Mouse (Mus musculus): ENCODE results near the gene Susd1.

Susd1 gene

GRCm38 (mm10) chr4:59434039-59434438, 4.4 kb downstream of the Susd1 start:
- DNase-seq (ENCODE audit: low spot score in 2 of 2) = no peak

- DNase-seq (ENCODE audit: low spot score in 2 of 2) = no peak
Measured at GRCm38 (mm10) chr4:59429128-59429527, 9.3 kb downstream of the Susd1 start.

- no peak for DNase-seq (ENCODE audit: low spot score in 2 of 2)
Measured at GRCm38 (mm10) chr4:59426429-59426828, 12.0 kb downstream of the Susd1 start.

- no peak for DNase-seq (ENCODE audit: low spot score in 2 of 2)
Measured at GRCm38 (mm10) chr4:59422808-59423207, 15.6 kb downstream of the Susd1 start.

GRCm38 (mm10) chr4:59422025-59422783, 16.2 kb downstream of the Susd1 start:
- DNase-seq (ENCODE audit: low spot score in 2 of 2) = no peak

- no peak for DNase-seq (ENCODE audit: low spot score in 2 of 2)
Measured at GRCm38 (mm10) chr4:59421369-59421746, 17.1 kb downstream of the Susd1 start.

GRCm38 (mm10) chr4:59420695-59421368, 17.6 kb downstream of the Susd1 start:
- DNase-seq (ENCODE audit: low spot score in 2 of 2) = no peak

- peak; percentile 23 to 30 for DNase-seq (ENCODE audit: low spot score in 2 of 2)
Measured at GRCm38 (mm10) chr4:59419211-59419610, 19.2 kb downstream of the Susd1 start.

- no peak for DNase-seq (ENCODE audit: low spot score in 2 of 2)
Measured at GRCm38 (mm10) chr4:59413428-59413827, 25.0 kb downstream of the Susd1 start.

GRCm38 (mm10) chr4:59411153-59411552, 27.3 kb downstream of the Susd1 start:
- no peak for DNase-seq (ENCODE audit: low spot score in 2 of 2)

- DNase-seq (ENCODE audit: low spot score in 2 of 2) = no peak
Measured at GRCm38 (mm10) chr4:59407766-59408165, 30.7 kb downstream of the Susd1 start.

GRCm38 (mm10) chr4:59404375-59404774, 34.1 kb downstream of the Susd1 start:
- peak; percentile 12 to 28 for DNase-seq (ENCODE audit: low spot score in 2 of 2)

GRCm38 (mm10) chr4:59400931-59401330, 37.5 kb downstream of the Susd1 start:
- no peak for DNase-seq (ENCODE audit: low spot score in 2 of 2)

- DNase-seq (ENCODE audit: low spot score in 2 of 2) = no peak
Measured at GRCm38 (mm10) chr4:59399343-59399742, 39.1 kb downstream of the Susd1 start.

GRCm38 (mm10) chr4:59395528-59395927, 42.9 kb downstream of the Susd1 start:
- no peak for DNase-seq (ENCODE audit: low spot score in 2 of 2)

- DNase-seq (ENCODE audit: low spot score in 2 of 2) = no peak
Measured at GRCm38 (mm10) chr4:59394155-59394554, 44.3 kb downstream of the Susd1 start.

GRCm38 (mm10) chr4:59388447-59389030, 49.9 kb downstream of the Susd1 start:
- no peak for DNase-seq (ENCODE audit: low spot score in 2 of 2)

GRCm38 (mm10) chr4:59387387-59388210, 50.8 kb downstream of the Susd1 start:
- no peak for DNase-seq (ENCODE audit: low spot score in 2 of 2)

GRCm38 (mm10) chr4:59385254-59385895, 53.1 kb downstream of the Susd1 start:
- DNase-seq (ENCODE audit: low spot score in 2 of 2) = no peak

- no peak for DNase-seq (ENCODE audit: low spot score in 2 of 2)
Measured at GRCm38 (mm10) chr4:59383791-59384190, 54.6 kb downstream of the Susd1 start.

- DNase-seq (ENCODE audit: low spot score in 2 of 2) = peak; percentile 21 to 44
Measured at GRCm38 (mm10) chr4:59382131-59382530, 56.3 kb downstream of the Susd1 start.

Measured in heart, adult 9 months (tissue).